Mouse (Mus musculus): ENCODE results near the gene Olfr243. TPM values are rescaled to one million over a fixed set of nuclear protein-coding genes. Genes with fewer than 3 reads are reported as not detected.
"Not testable (repeated sequence)": the region's sequence is repeated elsewhere in the genome, so short reads cannot be mapped to it uniquely, and the experiment has no call there.

The Olfr243 gene
- not detected in 2 replicates for polyA plus RNA-seq (2015; fragmentation: Nextera tagmentation; extraction: Ambion mirVana)

DNA sequence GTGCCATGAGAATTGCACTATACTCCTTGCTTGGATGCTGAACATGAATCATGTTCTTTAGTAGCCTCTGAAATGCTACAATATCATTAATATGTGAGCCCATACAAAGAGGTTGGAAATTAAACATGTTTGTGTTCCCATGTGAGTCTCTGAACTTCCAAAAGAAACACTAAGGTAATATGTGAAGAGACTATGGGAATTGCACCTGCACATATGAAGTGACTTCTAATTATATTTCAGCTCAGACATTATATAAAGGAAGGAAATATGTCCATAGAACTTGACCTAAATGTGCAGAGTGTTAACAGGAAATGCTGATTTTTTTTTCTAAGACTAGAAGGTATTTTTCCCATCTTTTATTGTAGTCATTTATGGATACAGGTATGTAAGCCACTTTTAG is at the start of gene Olfr243:
Gene Olfr243, plus strand, starts transcription at position 301 of the 400 bp plus-strand sequence.
- H3K9ac ChIP-seq, result no peak within 1 kb of the TSS
- no peak within 1 kb of the TSS for H3K4me3 ChIP-seq
- no peak within 1 kb of the TSS for H3K4me2 ChIP-seq
- no peaks in the 10 kb centered on the region for H3K4me1 ChIP-seq (replicated peaks)
- H3K27me3 ChIP-seq, result no peaks in the 10 kb centered on the region
- no peaks in the 10 kb centered on the region for H3K9me3 ChIP-seq
- no peak within 1 kb of the TSS for H3K27ac ChIP-seq (replicated peaks)
- no peak for ATAC-seq (ENCODE audit: low read depth)
- no peaks in the 10 kb centered on the region for H3K36me3 ChIP-seq

GRCm38 (mm10) chr7:103671091-103671490 is 43.4 kb upstream of the Olfr243 start, which contains the start of gene Olfr624:
Olfr624 (minus strand) TSS chr7:103671191.
- WGBS, result 90% methylated on average over 2 of the region's 2 CpGs

GRCm38 (mm10) chr7:103682420-103682819 is 32.1 kb upstream of the Olfr243 start, which contains the start of gene Olfr625-ps1:
Olfr625-ps1 (plus strand) TSS chr7:103682720.
- no peaks in the 10 kb centered on the region for H3K4me1 ChIP-seq (replicated peaks)
- H3K4me2 ChIP-seq, result no peak within 1 kb of the TSS
- no peaks in the 10 kb centered on the region for H3K36me3 ChIP-seq
- no peaks in the 10 kb centered on the region for H3K9me3 ChIP-seq
- H3K9ac ChIP-seq, result no peak within 1 kb of the TSS
- H3K4me3 ChIP-seq, result no peak within 1 kb of the TSS
- no peaks in the 10 kb centered on the region for H3K27me3 ChIP-seq
- ATAC-seq (ENCODE audit: low read depth), result no peak
- no peak within 1 kb of the TSS for H3K27ac ChIP-seq (replicated peaks)

More at GRCm38 (mm10) chr7:103671091-103671490, 43.4 kb upstream of the Olfr243 start, which contains the start of gene Olfr624:
- H3K36me3 ChIP-seq, result no peaks in the 10 kb centered on the region
- H3K4me3 ChIP-seq, result no peak within 1 kb of the TSS
- ATAC-seq (ENCODE audit: low read depth), result no peak
- no peaks in the 10 kb centered on the region for H3K9me3 ChIP-seq
- H3K9ac ChIP-seq, result no peak within 1 kb of the TSS
- H3K4me1 ChIP-seq (replicated peaks), result no peaks in the 10 kb centered on the region
- H3K27ac ChIP-seq (replicated peaks), result no peak within 1 kb of the TSS
- H3K4me2 ChIP-seq, result no peak within 1 kb of the TSS
- H3K27me3 ChIP-seq, result no peaks in the 10 kb centered on the region

DNA sequence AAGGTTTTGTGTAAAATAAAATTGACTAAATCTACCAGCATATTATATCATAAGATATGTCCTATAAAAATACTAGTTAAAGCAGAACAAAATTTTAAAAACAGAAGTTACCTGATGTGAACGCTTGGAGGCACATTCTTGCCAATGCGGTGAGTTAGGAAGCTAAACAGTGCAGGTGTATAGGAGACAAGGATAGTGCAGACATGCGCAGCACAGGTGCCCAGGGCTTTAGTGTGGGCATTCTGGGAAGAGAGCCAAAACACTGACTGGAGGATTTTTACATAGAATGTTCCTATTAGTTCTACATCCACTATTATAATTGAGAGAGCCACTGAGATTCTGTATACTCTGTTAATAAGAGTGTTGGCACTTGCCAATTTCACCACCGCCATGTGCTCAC is 15.0 kb upstream of the Olfr243 start:
- H3K4me2 ChIP-seq, result no peak overlapping the region
- H3K9me3 ChIP-seq, result no peaks in the 10 kb centered on the region
- no peaks in the 10 kb centered on the region for H3K27me3 ChIP-seq
- ATAC-seq (ENCODE audit: low read depth), result no peak
- no peak overlapping the region for H3K9ac ChIP-seq
- WGBS, result 95% methylated on average over 4 of the region's 4 CpGs
- H3K4me1 ChIP-seq (replicated peaks), result no peaks in the 10 kb centered on the region
- H3K27ac ChIP-seq (replicated peaks), result no peak overlapping the region
- no peak overlapping the region for H3K4me3 ChIP-seq
- H3K36me3 ChIP-seq, result no peaks in the 10 kb centered on the region

- Histone ChIP-seq H3K9me3 (no peaks in the 10 kb centered on the region), H3K4me1 (replicated peaks) (no peaks in the 10 kb centered on the region), H3K9ac (no peak overlapping the region), H3K4me2 (no peak overlapping the region), H3K36me3 (no peaks in the 10 kb centered on the region), H3K27me3 (no peaks in the 10 kb centered on the region), H3K4me3 (no peak overlapping the region), H3K27ac (replicated peaks) (no peak overlapping the region)
- ATAC-seq (ENCODE audit: low read depth), result no peak
- WGBS, result 26% methylated on average over 2 of the region's 2 CpGs
Observed at GRCm38 (mm10) chr7:103712024-103712423, 2.4 kb upstream of the Olfr243 start.

DNA sequence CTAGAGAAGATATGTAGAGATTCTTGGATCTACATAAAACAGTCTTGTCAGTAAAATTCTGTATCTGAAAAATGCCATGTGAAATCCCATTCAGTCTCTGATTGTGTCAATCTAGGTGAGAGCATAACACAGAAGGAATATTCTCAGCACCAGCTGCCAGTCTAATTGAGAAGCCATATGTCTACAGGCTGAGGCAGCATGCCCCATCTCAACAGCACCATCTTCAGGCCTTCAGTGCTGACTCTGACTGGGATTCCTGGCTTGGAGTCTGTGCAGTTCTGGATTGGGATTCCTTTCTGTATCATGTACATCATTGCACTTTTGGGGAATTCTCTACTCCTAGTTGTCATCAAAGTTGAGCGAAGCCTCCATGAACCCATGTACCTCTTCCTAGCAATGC is 1.9 kb downstream of the Olfr243 start:
- ATAC-seq (ENCODE audit: low read depth); H3K27me3 ChIP-seq; H3K4me1 ChIP-seq (replicated peaks); H3K27ac ChIP-seq (replicated peaks); H3K36me3 ChIP-seq; H3K4me3 ChIP-seq; H3K4me2 ChIP-seq; H3K9me3 ChIP-seq; H3K9ac ChIP-seq: not testable (repeated sequence)
- WGBS, result 95% methylated on average over 1 of the region's 1 CpGs

- Histone ChIP-seq H3K27ac (replicated peaks) (no peak within 1 kb of the TSS), H3K4me1 (replicated peaks) (no peaks in the 10 kb centered on the region), H3K36me3 (no peaks in the 10 kb centered on the region), H3K4me2 (no peak within 1 kb of the TSS), H3K4me3 (no peak within 1 kb of the TSS), H3K9ac (no peak within 1 kb of the TSS), H3K27me3 (no peaks in the 10 kb centered on the region), H3K9me3 (no peaks in the 10 kb centered on the region)
- 86% methylated on average over 1 of the region's 1 CpGs for WGBS
- ATAC-seq (ENCODE audit: low read depth), result no peak
Observed at GRCm38 (mm10) chr7:103730074-103730473, 15.6 kb downstream of the Olfr243 start, which contains the start of gene Olfr628. Olfr628 (plus strand) TSS chr7:103730374.

DNA sequence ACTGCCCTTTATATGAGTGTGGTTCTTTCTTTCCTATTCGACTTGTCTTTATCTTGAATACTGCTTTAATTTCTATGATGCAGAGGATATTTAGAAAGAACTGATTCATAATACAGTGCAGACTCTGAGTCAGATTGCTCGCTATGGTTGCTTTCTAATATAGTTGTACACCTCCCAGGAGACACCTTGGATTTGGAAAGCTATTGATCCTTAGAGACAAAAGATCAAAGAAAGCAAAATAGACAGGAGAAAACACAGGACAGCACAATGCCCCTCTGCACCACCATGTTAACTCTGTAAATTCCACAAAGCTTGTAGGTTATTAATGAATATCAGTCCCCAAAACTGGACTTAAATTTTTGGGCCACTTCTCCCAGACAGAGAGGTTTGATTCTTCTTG is 30.4 kb downstream of the Olfr243 start, which contains the start of gene Olfr629:
Gene Olfr629, minus strand, starts transcription at position 101 of the 400 bp plus-strand sequence.
- Histone ChIP-seq H3K9me3 (0 out of 2 replicates have a peak, but pooled peaks cover 10% of the 10 kb centered on the region), H3K9ac (no peak within 1 kb of the TSS), H3K4me1 (replicated peaks) (no peaks in the 10 kb centered on the region), H3K36me3 (no peaks in the 10 kb centered on the region), H3K4me3 (no peak within 1 kb of the TSS), H3K27me3 (no peaks in the 10 kb centered on the region), H3K4me2 (no peak within 1 kb of the TSS), H3K27ac (replicated peaks) (no peak within 1 kb of the TSS)
- ATAC-seq (ENCODE audit: low read depth), result no peak
- 81% methylated on average over 2 of the region's 2 CpGs for WGBS

DNA sequence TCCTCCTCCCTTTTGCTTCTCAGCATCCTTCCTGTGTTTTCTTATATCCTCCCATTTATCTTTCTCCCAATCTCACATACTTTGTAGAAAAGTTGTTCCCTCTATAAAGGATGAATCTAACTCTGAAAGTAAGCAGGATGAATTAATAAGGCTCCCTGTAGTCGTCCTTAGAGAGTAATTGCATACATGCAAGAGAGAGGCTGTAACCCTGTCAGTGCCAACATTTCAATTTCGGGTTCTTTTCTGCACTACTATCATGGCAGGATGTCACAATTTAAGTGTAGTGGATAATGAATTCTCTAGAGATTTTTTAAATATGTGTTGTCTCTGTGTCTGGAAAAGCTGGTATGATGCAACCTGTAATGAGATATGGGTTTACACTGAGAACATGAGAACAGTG is 42.8 kb downstream of the Olfr243 start, which contains the start of gene Olfr630:
Gene Olfr630, minus strand, starts transcription at position 101 of the 400 bp plus-strand sequence.
- no peaks in the 10 kb centered on the region for H3K36me3 ChIP-seq
- no peak for ATAC-seq (ENCODE audit: low read depth)
- H3K4me3 ChIP-seq, result no peak within 1 kb of the TSS
- H3K4me1 ChIP-seq (replicated peaks), result no peaks in the 10 kb centered on the region
- H3K4me2 ChIP-seq, result no peak within 1 kb of the TSS
- H3K9ac ChIP-seq, result no peak within 1 kb of the TSS
- no peak within 1 kb of the TSS for H3K27ac ChIP-seq (replicated peaks)
- no peaks in the 10 kb centered on the region for H3K9me3 ChIP-seq
- WGBS, result 49% methylated on average over 2 of the region's 2 CpGs
- H3K27me3 ChIP-seq, result no peaks in the 10 kb centered on the region

DNA sequence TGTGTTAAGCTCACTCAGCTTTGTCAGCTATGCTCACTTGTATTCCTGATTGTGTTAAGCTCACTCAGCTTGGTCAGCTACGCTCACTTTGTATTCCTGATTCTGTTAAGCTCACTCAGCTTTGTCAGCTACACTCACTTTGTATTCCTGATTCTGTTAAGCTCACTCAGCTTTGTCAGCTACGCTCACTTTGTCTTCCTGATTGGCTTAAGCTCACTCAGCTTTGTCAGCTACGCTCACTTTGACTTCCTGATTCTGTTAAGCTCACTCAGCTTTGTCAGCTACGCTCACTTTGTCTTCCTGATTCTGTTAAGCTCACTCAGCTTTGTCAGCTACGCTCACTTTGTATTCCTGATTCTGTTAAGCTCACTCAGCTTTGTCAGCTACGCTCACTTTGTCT is 47.7 kb downstream of the Olfr243 start:
- not testable (repeated sequence) for ATAC-seq (ENCODE audit: low read depth); H3K27ac ChIP-seq (replicated peaks); H3K36me3 ChIP-seq; H3K9me3 ChIP-seq; H3K9ac ChIP-seq; H3K4me1 ChIP-seq (replicated peaks); H3K27me3 ChIP-seq; H3K4me2 ChIP-seq; H3K4me3 ChIP-seq
- 92% methylated on average over 6 of the region's 6 CpGs for WGBS

- WGBS, result 94% methylated on average over 6 of the region's 6 CpGs
- H3K4me2 ChIP-seq; H3K4me3 ChIP-seq; ATAC-seq (ENCODE audit: low read depth); H3K27me3 ChIP-seq; H3K9me3 ChIP-seq; H3K36me3 ChIP-seq; H3K4me1 ChIP-seq (replicated peaks); H3K27ac ChIP-seq (replicated peaks); H3K9ac ChIP-seq: not testable (repeated sequence)
Observed at GRCm38 (mm10) chr7:103767687-103768086, 53.2 kb downstream of the Olfr243 start.
